Mouse (Mus musculus): Measurements from ENCODE around the gene Ank3.
A peak's percentile ranks its signal among the peaks of the same experiment; 100 is the strongest.

Gene Ank3

DNA sequence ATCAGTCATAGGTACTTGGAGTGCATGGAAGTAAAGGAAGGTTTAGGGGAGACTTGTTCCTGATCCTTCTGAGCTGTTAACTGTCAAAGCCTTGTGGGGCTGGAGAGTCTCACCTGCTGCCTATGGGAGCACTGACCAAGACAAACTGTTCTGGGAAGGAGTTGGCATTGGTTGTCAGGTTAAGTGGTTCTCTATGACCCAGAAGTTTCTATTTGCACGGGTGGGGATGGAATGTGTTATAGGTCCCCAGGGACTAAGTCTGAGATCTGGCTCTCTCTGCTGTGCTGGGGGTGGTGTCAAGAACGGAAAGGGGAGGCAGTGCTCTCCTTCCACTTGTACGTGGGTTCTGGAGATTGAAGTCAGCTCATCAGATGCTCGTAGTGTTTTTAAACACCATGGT lies 6.9 kb downstream of the Ank3 start:
- DNase-seq (ENCODE audit: low read depth, low spot score) = no peak

DNA sequence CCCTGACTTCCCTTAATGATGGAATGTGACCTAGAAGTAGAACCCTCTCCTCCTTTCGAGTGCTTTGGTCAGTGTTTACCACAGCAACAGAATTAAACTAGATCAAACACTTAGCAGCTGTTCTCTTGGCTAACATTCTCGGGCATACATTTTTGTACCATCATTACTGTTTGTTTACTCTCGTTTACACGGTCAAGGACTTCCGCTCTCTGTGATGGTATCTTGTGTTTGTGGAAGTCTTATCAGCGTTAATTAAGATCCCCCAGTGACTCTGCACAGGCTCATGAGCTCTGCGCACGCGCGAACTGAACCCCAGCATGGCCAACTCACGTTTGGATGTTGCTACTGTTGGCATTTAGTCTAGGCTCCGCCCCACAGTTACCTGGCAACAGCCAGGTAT lies 16.3 kb downstream of the Ank3 start:
- DNase-seq (ENCODE audit: low read depth, low spot score) = no peak

DNA sequence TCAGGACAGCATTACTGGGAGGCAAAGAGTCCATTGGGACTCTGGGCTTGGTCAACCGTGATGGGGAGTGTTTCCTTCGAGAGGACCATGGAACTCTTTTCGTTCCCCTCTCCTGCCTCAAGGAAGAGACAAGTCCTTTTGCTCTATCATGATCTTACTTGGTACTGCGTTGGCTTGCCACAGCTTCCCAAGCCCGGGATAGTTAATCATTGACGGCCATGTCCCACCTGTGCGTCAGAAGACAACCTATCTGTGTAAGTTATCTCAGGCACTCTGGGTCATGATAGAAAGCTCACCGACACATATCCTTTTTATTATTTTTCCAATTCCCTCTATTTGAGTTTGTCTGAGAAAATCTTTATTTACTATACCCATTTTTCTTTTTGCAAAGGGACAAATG lies 20.1 kb downstream of the Ank3 start:
- DNase-seq (ENCODE audit: low read depth, low spot score) = no peak

DNA sequence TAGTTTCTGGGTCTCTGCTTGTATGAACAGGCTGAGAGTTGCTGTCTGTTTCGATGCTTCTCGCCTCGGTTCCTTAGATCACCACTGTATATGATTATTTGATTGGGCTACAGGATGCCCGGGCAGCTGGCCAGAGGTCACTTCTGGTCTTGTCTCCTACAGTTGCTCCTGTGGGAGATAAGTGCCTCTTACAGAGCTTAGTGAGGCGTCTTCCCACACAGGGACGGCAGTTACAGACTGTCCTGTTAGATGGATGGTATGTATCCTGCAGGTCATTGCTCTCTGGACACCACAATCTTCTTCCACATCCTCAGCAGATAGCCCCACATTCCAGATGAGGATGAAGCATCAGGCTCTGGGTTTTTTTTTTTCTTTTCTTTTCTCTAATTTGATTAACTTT lies 21.7 kb downstream of the Ank3 start:
- no peak for DNase-seq (ENCODE audit: low read depth, low spot score)

DNA sequence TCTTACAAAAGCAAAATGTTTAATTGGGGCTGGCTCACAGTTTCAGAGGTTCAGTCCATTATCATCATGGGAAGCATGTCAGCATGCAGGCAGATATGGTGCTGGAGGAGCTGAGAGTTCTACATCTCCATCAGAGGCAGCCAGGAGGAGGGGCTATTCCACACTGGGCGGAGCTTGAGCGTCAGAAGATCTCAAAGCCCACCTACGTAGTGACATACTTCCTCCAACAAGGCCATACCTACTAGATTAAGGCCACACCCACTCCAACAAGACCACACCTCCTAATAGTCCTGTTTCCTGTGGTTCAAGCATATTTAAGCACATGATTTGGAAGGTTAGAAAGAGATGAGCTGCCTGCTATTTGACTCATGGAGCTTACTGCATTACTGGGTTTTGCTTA lies 25.5 kb downstream of the Ank3 start:
- no peak for DNase-seq (ENCODE audit: low read depth, low spot score)

DNA sequence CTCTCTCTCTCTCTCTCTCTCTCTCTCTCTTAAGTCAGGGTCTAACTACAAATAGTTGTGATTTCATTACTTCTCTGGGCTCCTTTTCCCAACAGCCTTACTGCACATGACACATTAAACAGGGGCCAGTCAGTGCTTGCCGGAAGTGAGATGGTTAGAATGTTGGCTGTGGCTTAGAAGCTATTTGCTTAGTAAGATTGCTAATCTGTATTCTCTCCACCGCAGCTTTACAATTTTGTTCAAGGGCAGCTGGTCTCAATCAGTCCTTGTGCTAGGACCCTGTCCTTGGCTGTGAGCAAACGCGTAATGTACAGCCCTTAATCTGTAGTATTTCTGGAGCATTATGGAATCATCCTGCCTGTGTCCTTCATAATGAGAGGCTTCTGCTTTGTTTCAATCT lies 31.6 kb downstream of the Ank3 start:
- no peak for DNase-seq (ENCODE audit: low read depth, low spot score)

DNA sequence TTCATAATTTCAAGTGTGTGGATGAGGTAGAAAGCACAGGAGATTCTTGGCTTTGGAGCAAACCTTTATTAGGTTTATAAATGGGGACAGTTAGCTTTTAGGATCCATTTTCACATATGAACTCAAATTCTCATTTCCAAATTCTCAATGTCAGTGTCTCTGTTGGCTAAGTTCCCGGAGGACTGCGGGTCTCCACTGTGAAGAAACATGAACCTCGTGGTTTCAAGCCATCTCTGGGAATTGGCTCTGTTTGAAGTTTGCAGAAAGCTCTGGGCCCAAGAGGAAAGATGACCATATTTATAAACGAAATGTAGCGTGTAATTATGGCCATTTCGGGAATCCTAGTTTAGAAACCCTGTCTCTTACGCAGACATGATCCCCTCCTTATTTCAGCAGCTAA lies 32.5 kb downstream of the Ank3 start:
- DNase-seq (ENCODE audit: low read depth, low spot score) = no peak

DNA sequence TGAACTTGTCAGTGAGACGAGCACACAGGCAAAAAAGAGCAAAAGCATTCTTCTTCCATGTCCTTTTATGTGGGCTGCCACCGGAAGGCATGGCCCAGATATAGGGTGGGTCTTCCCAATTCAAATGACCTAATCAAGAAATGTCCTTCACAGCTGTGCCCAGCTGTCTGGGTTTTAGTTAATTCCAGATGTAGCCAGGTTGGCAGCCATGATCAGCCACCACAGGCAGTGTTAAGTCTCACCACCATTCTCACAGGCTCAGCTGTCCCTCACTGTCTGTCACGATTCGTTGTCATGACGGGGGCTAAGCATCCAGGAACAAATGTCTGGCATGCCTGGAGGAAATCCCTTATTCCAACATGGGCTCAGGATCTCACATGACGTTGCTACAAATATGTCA lies 36.6 kb downstream of the Ank3 start:
- no peak for DNase-seq (ENCODE audit: low read depth, low spot score)

DNA sequence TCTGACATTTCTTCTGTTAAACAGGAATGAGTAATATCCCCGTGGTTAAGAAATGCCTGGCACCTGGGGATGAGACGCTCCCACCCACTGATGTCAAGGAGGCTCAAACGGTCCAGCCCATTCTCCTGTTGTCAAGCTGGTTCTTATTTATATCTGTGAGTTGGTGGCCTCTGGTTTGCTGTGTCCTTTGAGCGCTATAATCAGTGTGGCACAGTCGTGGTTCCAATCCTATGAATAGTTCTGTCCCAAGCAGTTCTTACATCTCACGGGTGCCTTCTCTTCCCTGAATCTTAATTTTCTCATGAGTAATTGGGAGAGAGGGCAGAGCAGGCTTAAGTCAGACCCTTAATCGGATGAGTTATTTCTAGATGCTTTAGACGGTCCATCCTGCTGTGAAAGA lies 40.9 kb downstream of the Ank3 start:
- no peak for DNase-seq (ENCODE audit: low read depth, low spot score)

DNA sequence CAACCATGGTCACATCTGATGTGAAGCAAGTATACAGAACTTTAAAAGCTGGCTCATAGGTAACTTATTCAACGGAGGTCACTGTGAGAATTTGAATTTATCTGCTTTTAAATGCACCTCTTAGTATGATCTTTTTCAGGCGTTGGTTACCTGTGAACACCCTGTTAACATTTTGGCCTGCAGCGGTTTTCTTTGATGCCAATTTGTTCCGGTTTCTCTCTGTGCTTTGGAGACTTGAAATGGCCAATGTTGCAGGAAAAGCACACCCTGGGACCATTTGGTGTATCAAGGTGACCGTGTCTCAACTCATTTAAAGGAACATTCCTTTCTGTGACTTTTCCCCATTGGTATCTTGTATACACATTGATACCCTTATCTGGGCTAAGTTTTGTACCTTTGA lies 46.0 kb downstream of the Ank3 start:
- no peak for DNase-seq (ENCODE audit: low read depth, low spot score)

DNA sequence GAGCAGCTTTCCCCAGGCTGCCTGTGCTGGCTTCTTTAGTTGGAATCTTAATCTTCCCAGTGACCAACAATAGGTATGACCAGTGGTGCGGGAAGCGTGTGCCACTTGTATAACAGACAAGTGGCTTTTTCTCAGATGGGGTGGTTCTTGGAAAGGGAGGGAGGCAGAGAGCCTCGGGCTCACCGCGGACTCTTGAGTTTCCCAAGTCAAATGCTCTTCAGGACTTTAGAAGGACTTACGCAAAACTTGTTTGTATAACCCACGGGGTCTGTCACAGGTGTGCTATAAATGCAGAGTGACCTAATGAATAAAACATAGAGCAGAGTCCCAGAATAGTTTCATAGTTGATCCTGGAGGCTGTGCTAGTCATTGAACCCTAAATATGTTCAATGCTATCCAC lies 47.4 kb downstream of the Ank3 start:
- no peak for DNase-seq (ENCODE audit: low read depth, low spot score)

DNA sequence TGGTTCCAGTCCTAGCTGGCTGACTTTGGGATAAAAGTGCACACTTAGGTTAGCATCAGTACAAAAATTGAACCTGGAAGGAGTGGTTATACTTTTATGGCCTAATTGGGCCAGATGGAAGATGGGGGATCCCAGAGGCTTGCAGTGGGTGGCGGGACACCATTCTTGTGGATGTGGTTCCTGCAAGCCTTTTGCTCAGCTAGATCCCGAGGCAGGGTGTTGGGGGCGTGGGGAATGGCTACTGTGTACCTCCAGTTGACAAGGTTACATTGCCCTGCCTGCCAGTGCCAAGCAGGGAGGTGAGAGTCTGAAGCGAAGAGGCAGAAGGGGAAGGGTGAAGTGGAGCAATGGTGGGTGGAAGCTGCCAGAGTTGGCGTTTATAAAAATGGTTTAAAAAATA lies 48.0 kb downstream of the Ank3 start:
- no peak for DNase-seq (ENCODE audit: low read depth, low spot score)

DNA sequence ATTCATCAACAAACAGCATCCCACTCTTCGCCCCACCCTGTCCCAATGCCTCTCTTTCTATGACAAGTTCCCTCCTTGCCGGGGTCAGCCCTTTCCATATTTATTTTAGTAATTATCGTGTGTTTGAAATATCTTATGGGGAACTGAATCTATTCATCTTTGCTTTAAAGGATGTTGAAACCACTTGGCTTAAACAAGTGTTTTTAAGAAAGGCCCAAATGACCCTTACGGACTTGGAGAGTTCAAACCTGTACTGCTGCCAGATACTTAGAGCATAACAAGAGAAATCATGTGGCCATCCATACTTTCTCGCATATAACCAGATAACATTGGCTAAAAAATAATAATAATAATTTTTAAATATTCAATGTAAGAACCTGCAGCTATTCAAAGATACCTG lies 48.7 kb downstream of the Ank3 start:
- no peak for DNase-seq (ENCODE audit: low read depth, low spot score)

DNA sequence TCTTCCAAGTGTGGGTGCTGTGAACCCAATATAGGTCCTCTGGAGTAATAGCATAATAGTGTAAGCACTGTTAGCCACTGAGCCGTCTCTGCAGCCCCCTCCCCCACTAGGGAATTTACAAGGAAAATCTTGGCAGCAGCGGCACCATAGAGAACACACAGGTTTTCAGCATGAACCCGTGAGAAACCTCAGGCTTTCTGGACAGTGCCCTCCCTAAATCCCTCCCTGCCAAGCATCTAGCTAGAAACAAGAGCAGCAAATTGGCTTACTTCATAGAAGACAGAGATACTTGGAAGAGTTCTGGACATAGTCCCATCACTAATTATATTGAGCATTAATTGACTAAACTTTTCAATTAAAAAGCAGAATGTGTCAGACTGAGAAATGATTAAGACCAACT lies 49.6 kb downstream of the Ank3 start:
- DNase-seq (ENCODE audit: low read depth, low spot score) = no peak

DNA sequence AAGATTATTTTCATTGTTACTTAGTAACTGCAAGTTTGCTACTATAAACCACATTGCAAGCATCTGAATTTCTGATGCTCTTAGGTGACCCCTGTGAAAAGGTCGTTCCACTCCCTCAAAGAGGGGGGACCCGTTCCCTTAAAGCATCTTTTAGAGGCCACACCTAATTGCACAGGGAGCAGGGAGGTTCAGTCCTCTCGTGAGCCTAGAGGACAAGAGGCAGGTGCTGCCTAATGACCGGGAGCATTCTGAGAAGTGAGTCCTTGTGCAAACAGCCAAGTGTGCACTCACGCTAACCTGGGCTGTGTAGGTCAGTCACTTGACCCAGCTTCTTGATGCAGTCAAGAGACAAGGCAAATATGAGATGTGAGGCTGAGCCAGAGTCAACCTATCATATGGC lies 52.4 kb downstream of the Ank3 start:
- no peak for DNase-seq (ENCODE audit: low read depth, low spot score)

DNA sequence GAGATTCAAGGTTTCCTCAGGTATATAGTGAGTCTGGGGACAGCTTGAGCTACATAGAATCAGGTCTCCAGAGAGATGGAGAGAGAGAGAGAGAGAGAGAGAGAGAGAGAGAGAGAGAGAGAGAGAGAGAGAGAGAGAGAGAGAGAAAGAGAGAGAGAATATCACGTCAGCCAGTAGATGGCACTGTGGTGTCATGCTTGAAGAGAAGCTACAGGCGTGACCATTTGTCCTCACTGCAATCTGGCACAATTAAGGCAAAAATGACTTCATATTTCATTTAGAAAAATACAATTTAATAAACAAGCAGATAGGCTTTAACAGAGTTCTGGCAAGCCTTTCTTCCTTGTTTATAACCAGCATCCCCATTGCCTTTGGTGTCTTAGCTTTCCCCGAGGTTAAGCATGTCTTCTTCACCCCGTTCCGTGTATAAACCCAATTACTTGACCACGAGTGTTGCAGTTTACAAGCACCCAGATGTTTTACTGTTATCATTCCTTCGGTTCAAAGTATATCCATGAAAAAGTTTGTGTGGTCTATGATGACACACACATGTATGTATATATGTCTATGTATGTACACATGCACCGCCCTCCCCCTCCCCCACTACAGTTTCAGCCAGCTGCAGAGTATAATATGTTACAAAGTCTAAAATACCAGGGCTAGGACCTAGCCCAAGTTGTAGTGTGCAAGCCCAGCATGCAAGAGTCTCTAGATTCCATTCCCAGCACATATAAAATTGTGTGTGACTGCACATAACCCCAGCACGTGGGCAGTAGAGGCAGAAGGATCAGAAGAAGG lies 53.8 kb downstream of the Ank3 start:
- DNase-seq (ENCODE audit: low read depth, low spot score) = peak; percentile 71

DNA sequence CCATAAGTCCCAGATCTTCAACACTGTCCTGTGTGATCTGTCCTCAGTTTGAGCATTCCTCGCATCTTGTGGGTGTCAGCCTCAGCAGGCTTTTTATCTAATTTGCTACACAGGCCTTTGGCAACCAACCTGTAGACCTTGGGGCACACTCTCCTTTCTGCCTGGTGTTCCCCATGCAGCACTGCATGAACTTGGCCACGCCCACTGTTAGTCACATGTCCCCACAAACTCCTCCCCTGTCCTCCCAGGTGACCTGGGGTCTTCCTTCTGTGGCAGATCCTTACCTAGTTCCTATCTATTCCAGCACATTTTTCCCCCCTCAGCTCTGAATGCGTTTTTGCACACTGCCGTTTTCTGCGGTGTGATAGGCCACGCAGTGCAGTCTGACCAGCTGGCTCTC lies 55.0 kb downstream of the Ank3 start:
- no peak for DNase-seq (ENCODE audit: low read depth, low spot score)

DNA sequence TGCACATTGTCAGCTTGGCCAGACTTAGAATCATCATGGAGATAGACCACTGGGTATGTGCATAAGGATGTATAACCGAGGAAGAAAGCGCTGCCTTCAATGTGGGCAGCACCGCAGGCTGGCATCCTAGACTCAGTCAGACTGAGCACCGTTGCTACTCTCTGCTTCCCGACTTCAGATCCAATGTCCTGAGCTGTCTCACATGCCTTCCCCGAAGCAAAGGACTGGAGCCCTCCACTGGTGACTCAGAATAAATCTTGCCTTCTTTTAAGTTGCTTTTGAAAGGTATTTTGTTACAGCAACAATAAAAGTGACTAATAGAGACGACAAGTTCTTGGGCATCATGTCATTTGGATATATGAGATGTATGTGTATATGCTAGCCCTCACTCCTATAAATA lies 55.9 kb downstream of the Ank3 start:
- no peak for DNase-seq (ENCODE audit: low read depth, low spot score)

DNA sequence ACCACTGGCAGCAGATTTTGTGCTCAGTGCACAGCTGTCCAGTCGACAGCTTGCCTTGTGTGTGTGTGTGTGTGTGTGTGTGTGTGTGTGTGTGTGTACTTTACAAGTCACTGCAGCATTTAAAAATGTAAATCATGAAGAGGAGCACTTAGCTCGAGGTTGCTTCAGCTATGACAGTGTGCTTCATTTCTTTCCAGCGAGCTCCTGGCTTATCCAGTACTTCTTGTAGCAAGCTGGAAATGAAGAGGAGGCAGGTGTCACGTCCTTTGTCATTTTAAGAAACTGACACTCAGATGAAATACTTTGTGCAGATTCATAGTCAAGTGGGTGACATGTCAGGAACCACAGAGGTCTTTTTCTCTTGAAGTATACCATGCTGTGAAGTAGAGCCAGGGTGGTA lies 66.3 kb downstream of the Ank3 start:
- DNase-seq (ENCODE audit: low read depth, low spot score) = no peak

DNA sequence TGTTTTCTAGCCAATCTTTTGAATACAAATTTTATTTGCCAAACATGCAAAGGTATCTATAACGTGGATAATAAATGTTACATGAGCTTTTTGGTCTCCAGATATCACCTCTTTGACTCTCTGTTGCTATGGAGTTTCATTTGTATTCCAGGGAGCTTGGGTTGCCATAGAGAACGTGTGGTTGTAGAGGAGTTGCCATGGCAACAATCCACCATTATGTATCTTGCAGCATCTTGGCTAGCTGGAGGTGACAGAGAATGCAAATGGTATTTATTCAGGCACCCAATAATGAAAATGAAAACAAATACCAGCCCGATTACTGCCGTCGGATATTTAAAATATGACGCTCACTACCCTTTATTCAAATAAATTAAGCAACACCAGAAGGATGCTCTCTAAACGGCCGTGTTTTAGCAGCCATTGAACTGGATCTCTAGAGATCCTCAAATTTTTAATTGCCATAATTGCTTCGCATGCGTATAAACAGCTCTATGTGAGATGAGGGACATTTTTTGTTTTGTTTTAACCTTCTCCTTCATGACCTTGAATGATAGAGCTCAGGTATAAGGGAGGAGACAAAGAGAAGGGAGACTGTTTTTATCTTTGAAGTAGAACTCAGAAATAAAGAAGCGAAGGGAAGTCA lies 67.1 kb downstream of the Ank3 start:
- DNase-seq (ENCODE audit: low read depth, low spot score) = peak; percentile 80

DNA sequence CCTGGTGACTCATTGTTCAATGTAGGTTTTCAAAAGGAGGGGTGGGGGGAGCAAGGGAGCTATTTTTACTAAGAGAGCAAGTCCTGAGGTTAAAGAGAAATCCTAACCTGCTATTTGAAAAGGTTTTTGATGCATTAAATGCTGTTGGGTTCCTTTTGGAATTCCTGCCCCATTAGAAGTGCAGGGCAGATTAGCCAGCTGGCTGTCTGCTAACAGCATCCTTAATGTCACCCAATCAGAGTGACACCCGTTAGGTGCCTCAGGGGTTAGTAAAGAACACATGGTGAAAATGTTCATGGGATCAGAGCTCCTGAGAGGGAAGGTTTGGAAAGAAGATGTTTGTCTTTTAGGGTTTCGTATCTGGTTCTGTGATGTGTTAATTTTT lies 67.6 kb downstream of the Ank3 start:
- no peak for DNase-seq (ENCODE audit: low read depth, low spot score)

DNA sequence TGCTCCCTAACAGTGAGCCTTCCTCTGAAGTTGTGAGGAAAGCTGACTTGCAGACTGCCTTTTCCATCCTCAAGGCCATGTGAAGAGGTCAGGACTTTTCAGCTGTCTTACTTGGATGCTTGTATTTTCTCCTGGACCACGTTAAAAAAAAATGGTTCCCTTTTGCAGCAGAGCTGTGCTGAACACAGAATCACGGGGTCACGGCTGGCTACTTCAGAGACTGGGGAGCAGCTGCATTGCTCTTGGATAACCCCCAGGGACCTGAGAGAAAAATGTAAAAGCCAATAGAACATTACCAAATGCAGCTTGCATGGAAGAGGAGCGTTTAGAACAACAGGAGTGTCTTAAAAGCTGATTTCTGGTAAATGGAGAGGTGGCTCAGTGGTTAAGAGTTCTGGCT lies 68.0 kb downstream of the Ank3 start:
- peak; percentile 51 for DNase-seq (ENCODE audit: low read depth, low spot score)

DNA sequence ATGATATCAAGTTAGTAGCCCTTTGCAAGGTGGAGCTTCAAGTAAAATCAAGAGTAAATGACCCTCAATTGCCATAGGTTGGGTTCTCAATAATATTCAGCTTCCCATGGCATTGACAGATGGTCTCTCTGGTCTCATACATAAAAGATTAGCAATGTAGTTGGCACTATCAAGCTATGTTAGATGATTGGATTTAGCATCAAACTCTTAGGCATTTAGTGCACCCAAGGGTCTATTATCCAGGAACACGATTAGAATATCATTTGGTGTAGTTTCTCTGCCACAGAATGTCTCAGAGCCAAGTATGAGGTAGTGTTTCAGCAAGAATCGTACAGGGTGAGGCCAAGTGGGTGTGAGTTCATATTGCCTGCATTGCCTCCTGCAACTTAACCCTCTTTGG lies 68.6 kb downstream of the Ank3 start:
- peak; percentile 22 for DNase-seq (ENCODE audit: low read depth, low spot score)

DNA sequence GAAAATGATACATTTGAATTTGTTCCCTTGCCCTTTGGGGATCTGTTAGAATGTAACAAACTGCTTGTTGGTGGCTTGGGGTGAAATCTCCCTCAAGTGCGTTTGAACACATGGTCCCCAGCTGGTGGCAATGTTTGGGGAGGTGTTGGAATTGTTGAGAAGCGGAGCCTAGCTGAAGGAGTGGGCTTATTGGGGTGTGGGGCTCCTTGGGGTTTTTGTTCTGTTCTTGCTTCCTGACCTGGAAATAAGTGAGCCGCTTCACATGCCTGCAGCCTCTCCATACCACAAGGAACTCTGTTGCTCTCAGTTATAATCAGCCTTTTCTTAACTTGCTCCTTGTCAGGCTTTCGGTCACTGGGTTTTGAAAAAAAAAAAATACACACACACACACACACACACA lies 73.3 kb downstream of the Ank3 start:
- DNase-seq (ENCODE audit: low read depth, low spot score) = no peak
